Mouse (Mus musculus): ENCODE measurements around the gene Arntl2. TPM values are rescaled to one million over a fixed set of nuclear protein-coding genes. Genes with fewer than 3 reads are reported as not detected.

Gene Arntl2
- total and polyA plus RNA-seq, 2 experiments from 2014 or later, result 2.5 to 4.5 TPM

GRCm38 (mm10) chr6:146847402-146847801, 51.5 kb downstream of the Arntl2 start:
- H3K4me3 ChIP-seq (ENCODE audit: low read depth, low read length), result no peak overlapping the region
- H3K4me2 ChIP-seq (ENCODE audit: low read depth, low read length, poor library complexity, severe bottlenecking), result no peak overlapping the region
- no peaks in the 10 kb centered on the region for H3K36me3 ChIP-seq (ENCODE audit: insufficient read depth, low read length)
- WGBS, result 78% methylated on average over 3 of the region's 3 CpGs
- no peak overlapping the region for H3K27ac ChIP-seq (ENCODE audit: low read depth, low read length)
- ATAC-seq (ENCODE audit: low FRiP score), result no peak
- no peaks in the 10 kb centered on the region for H3K9me3 ChIP-seq (ENCODE audit: low read length)
- no peak for DNase-seq (ENCODE audit: low spot score)
- no peak for TF ChIP-seq CTCF (IDR thresholded peaks at IDR 0.05)
- no peaks in the 10 kb centered on the region for H3K27me3 ChIP-seq (ENCODE audit: insufficient read depth, low read length)
- H3K4me1 ChIP-seq (ENCODE audit: insufficient read depth, low read length), result no peaks in the 10 kb centered on the region
- H3K9ac ChIP-seq (replicated peaks; ENCODE audit: low read length, poor library complexity, severe bottlenecking), result no peak overlapping the region

DNA sequence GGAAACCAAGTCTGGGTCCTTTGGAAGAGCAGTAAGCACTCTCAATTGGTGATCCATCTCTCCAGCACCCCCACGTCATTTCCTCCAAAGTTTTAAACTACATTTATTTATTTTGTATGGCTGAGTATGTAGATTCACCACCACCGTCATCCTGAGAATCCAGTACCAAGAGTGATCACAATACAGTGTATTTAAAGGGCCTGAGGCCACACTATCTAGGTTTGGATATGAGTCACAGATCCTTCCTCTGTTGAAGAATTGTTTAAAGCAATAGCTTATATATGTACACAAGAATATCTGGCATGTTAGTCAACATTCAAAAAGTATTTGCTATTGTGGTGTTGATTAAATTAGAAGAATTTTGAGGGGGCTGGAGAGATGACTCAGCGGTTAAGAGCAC, 52.4 kb downstream of the Arntl2 start:
- DNase-seq (ENCODE audit: low spot score) (no peak), ATAC-seq (ENCODE audit: low FRiP score) (no peak)
- Histone ChIP-seq H3K9me3 (ENCODE audit: low read length) (no peaks in the 10 kb centered on the region), H3K4me1 (ENCODE audit: insufficient read depth, low read length) (no peaks in the 10 kb centered on the region), H3K4me3 (ENCODE audit: low read depth, low read length) (no peak overlapping the region), H3K27ac (ENCODE audit: low read depth, low read length) (no peak overlapping the region), H3K27me3 (ENCODE audit: insufficient read depth, low read length) (no peaks in the 10 kb centered on the region), H3K4me2 (ENCODE audit: low read depth, low read length, poor library complexity, severe bottlenecking) (no peak overlapping the region), H3K36me3 (ENCODE audit: insufficient read depth, low read length) (no peaks in the 10 kb centered on the region), H3K9ac (replicated peaks; ENCODE audit: low read length, poor library complexity, severe bottlenecking) (no peak overlapping the region)
- no peak for TF ChIP-seq CTCF (IDR thresholded peaks at IDR 0.05)
- 91% methylated on average over 3 of the region's 3 CpGs for WGBS

DNA sequence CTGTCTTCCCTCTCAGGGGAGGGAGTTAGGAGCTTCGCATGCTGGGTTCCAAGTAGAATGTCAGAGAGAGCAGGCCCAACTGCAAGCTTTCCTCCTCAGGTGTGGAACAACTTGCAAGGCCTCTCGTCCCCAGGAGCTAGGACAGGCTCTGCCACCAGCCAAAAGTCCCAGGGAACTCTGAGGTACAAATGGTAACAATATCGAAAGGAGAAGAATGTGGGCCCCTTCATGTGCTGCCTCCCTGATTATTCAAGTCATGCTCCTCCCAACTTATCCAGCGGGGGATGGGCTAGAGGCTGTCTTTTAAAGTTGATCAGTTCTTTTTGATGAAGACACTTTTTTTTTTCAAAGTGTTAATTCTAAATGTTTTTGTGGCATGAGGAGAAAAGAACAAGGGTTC, 54.2 kb downstream of the Arntl2 start, which contains the start of gene Smco2:
Smco2 (plus strand) TSS at position 55 of the 400 bp plus-strand sequence.
- ATAC-seq (ENCODE audit: low FRiP score) (no peak), DNase-seq (ENCODE audit: low spot score) (no peak)
- H3K4me2 ChIP-seq (ENCODE audit: low read depth, low read length, poor library complexity, severe bottlenecking), result no peak within 1 kb of the TSS

GRCm38 (mm10) chr6:146851916-146852315, 56.1 kb downstream of the Arntl2 start:
- 89% methylated on average over 3 of the region's 3 CpGs for WGBS

More for the DNA sequence above, 54.2 kb downstream of the Arntl2 start, which contains the start of gene Smco2:
- Histone ChIP-seq H3K9me3 (ENCODE audit: low read length) (no peaks in the 10 kb centered on the region), H3K4me3 (ENCODE audit: low read depth, low read length) (no peak within 1 kb of the TSS), H3K9ac (replicated peaks; ENCODE audit: low read length, poor library complexity, severe bottlenecking) (no peak within 1 kb of the TSS), H3K27ac (ENCODE audit: low read depth, low read length) (no peak within 1 kb of the TSS), H3K4me1 (ENCODE audit: insufficient read depth, low read length) (no peaks in the 10 kb centered on the region), H3K27me3 (ENCODE audit: insufficient read depth, low read length) (no peaks in the 10 kb centered on the region), H3K36me3 (ENCODE audit: insufficient read depth, low read length) (no peaks in the 10 kb centered on the region)
- WGBS, result 66% methylated on average over 4 of the region's 4 CpGs
- no peak for TF ChIP-seq CTCF (IDR thresholded peaks at IDR 0.05)

DNA sequence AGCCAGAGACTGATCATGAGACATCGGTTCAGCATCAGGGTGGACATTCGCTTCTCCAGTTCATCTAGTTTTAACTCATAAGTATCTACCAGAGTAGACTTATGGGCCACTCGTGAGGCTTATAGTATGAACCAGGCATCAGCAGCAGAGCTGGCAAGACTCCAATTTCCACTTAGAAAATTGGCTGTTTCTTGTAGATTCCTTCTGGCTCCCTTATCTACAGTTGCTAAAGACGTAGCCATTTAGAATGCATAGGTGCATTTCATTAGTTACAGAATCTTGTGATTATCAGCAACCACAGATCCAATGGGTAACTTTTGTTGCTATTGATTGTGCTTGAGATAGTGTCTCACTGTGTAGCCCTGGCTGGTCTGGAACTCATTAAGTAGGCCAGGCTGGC, 56.9 kb downstream of the Arntl2 start:
- Histone ChIP-seq H3K9ac (replicated peaks; ENCODE audit: low read length, poor library complexity, severe bottlenecking) (no peak overlapping the region), H3K4me3 (ENCODE audit: low read depth, low read length) (no peak overlapping the region), H3K4me2 (ENCODE audit: low read depth, low read length, poor library complexity, severe bottlenecking) (no peak overlapping the region), H3K4me1 (ENCODE audit: insufficient read depth, low read length) (no peaks in the 10 kb centered on the region), H3K9me3 (ENCODE audit: low read length) (no peaks in the 10 kb centered on the region), H3K27ac (ENCODE audit: low read depth, low read length) (no peak overlapping the region), H3K27me3 (ENCODE audit: insufficient read depth, low read length) (no peaks in the 10 kb centered on the region), H3K36me3 (ENCODE audit: insufficient read depth, low read length) (no peaks in the 10 kb centered on the region)
- no peak for ATAC-seq (ENCODE audit: low FRiP score)
- peak; percentile 19 for DNase-seq (ENCODE audit: low spot score)
- no peak for TF ChIP-seq CTCF (IDR thresholded peaks at IDR 0.05)
- 84% methylated on average over 4 of the region's 4 CpGs for WGBS

More at GRCm38 (mm10) chr6:146851916-146852315, 56.1 kb downstream of the Arntl2 start:
- ATAC-seq (ENCODE audit: low FRiP score) (no peak), DNase-seq (ENCODE audit: low spot score) (no peak)
- Histone ChIP-seq H3K9ac (replicated peaks; ENCODE audit: low read length, poor library complexity, severe bottlenecking) (no peak overlapping the region), H3K4me3 (ENCODE audit: low read depth, low read length) (no peak overlapping the region), H3K4me1 (ENCODE audit: insufficient read depth, low read length) (no peaks in the 10 kb centered on the region), H3K27ac (ENCODE audit: low read depth, low read length) (no peak overlapping the region), H3K9me3 (ENCODE audit: low read length) (no peaks in the 10 kb centered on the region), H3K4me2 (ENCODE audit: low read depth, low read length, poor library complexity, severe bottlenecking) (no peak overlapping the region), H3K36me3 (ENCODE audit: insufficient read depth, low read length) (no peaks in the 10 kb centered on the region), H3K27me3 (ENCODE audit: insufficient read depth, low read length) (no peaks in the 10 kb centered on the region)
- no peak for TF ChIP-seq CTCF (IDR thresholded peaks at IDR 0.05)

GRCm38 (mm10) chr6:146855185-146855584, 59.3 kb downstream of the Arntl2 start:
- ATAC-seq (ENCODE audit: low FRiP score) (peak; percentile 56; the same call in 1 of the 2 replicates), DNase-seq (ENCODE audit: low spot score) (no peak)
- Histone ChIP-seq H3K4me1 (ENCODE audit: insufficient read depth, low read length) (no peaks in the 10 kb centered on the region), H3K27ac (ENCODE audit: low read depth, low read length) (no peak overlapping the region), H3K4me3 (ENCODE audit: low read depth, low read length) (no peak overlapping the region), H3K9ac (replicated peaks; ENCODE audit: low read length, poor library complexity, severe bottlenecking) (no peak overlapping the region), H3K36me3 (ENCODE audit: insufficient read depth, low read length) (no peaks in the 10 kb centered on the region), H3K9me3 (ENCODE audit: low read length) (no peaks in the 10 kb centered on the region), H3K4me2 (ENCODE audit: low read depth, low read length, poor library complexity, severe bottlenecking) (no peak overlapping the region), H3K27me3 (ENCODE audit: insufficient read depth, low read length) (no peaks in the 10 kb centered on the region)
- 97% methylated on average over 9 of the region's 9 CpGs for WGBS
- TF ChIP-seq CTCF (IDR thresholded peaks at IDR 0.05), result no peak
